ENCODE assay signal across 13 mouse cellular contexts in the genomic region with DNA sequence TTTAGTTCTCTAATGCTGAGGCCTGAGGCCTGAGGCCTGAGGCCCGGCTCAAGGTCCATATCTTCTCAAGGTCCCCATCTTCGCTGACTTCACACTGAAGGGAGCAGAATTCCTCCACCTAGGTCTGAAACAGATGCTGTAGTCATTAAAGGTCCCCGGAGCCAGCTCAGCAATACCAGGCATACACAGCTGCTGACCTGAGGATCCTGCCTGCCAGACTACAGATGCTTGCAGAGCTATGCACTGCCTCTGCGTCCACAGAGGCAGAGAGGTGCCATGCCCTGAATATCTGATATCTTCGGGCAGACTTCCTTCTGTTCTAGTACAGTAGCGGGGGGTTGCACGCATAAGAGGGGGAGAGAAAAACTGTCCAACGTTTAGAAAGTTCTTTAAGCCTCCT.
"Had no signal": no experiment of that assay in that cellular context is flagged by ENCODE, and none has a peak within 500 bp of the region (broad histone marks: within the 10 kb centered on the region; RNA-seq: fewer than 3 reads in every experiment).

No protein-coding gene starts in this region.

- H3K4me2 ChIP-seq: liver, embryonic 13.5 days; lung, embryonic 15.5 days; midbrain, embryonic 12.5 days; neural tube, embryonic 12.5 days had no signal

- H3K27ac ChIP-seq: liver, embryonic 13.5 days; lung, embryonic 15.5 days; macrophage; midbrain, embryonic 12.5 days; neural tube, embryonic 12.5 days; stomach, postnatal 0 days had no signal

- DNase-seq: kidney, adult 18-20 months; kidney, postnatal 14 days; liver; liver, embryonic 13.5 days; liver, postnatal 0 days; lung, postnatal 14 days; thymus, postnatal 4 days had no signal

- H3K36me3 ChIP-seq: liver, embryonic 13.5 days; lung, embryonic 15.5 days; midbrain, embryonic 12.5 days; neural tube, embryonic 12.5 days had no signal

- H3K27me3 ChIP-seq: liver, embryonic 13.5 days; lung, embryonic 15.5 days; megakaryocyte, embryonic 14.5 days; neural tube, embryonic 12.5 days had no signal

- H3K9me3 ChIP-seq: liver, embryonic 13.5 days; lung, embryonic 15.5 days; midbrain, embryonic 12.5 days; neural tube, embryonic 12.5 days had no signal

- H3K4me1 ChIP-seq: liver, embryonic 13.5 days; megakaryocyte, embryonic 14.5 days had no signal

- H3K9ac ChIP-seq: liver, embryonic 13.5 days; liver, postnatal 0 days; lung, embryonic 15.5 days; midbrain, embryonic 12.5 days; neural tube, embryonic 12.5 days had no signal

- H3K4me3 ChIP-seq: liver, embryonic 13.5 days; lung, embryonic 15.5 days; megakaryocyte, embryonic 14.5 days; midbrain, embryonic 12.5 days; neural tube, embryonic 12.5 days had no signal

- ATAC-seq: liver, postnatal 0 days had no signal
